Mouse (Mus musculus): ENCODE measurements around the gene Cdc5l.
"Not testable (repeated sequence)": the region's sequence is repeated elsewhere in the genome, so short reads cannot be mapped to it uniquely, and the experiment has no call there.

DNA sequence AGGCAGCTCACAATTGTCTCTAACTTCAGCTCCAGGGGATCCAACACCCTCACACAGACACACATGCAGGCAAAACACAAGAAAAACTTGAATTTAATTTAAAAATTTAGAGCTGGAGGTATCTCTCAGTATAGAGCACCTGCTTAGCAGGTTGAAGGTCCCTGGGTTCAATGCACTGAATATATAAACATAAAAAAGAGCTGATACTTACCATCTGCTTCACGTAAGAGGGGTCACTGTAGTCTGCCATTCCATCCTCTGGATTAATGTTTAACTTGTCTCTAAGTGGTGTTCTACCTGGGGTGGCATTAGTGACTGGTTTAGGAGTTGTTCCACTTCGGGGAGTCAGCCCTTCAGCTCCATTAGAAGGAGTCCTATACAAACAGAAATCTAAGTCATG, 21.9 kb downstream of the Cdc5l start:
- TF ChIP-seq CTCF (IDR thresholded peaks at IDR 0.05; ENCODE audit: extremely low read depth, insufficient read depth, insufficient read length, insufficient replicate concordance); POLR2A (IDR thresholded peaks at IDR 0.05; ENCODE audit: low read depth, low read length): not testable (repeated sequence)

All from spleen, adult 2 months (tissue).